Mouse (Mus musculus) bone marrow, adult 2 months (tissue): ENCODE results near the gene Arhgef5. TPM values are rescaled to one million over a fixed set of nuclear protein-coding genes. Genes with fewer than 3 reads are reported as not detected.
"Not testable (repeated sequence)": the region's sequence is repeated elsewhere in the genome, so short reads cannot be mapped to it uniquely, and the experiment has no call there.

Experiments
- H3K27ac ChIP-seq: fragments of 200-500 bp; 2 replicates; pipeline ENCODE4 v1.5.1; 2012; ENCODE audit warnings: low read depth, mild to moderate bottlenecking, control low read depth, inconsistent platforms, low read length; ENCODE audit not compliant: control insufficient read depth, poor library complexity, insufficient read depth
- H3K4me1 ChIP-seq: fragments of 200-500 bp; 2 replicates; pipeline ENCODE4 v1.6.1; 2011; ENCODE audit warnings: low read length; ENCODE audit not compliant: control insufficient read depth, insufficient read depth
- H3K4me3 ChIP-seq: fragments of 200-500 bp; replicated peaks from 2 replicates; pipeline ENCODE3; 2011; ENCODE audit warnings: mild to moderate bottlenecking, low read depth, low read length, control low read depth; ENCODE audit not compliant: control insufficient read depth
- CTCF ChIP-seq: fragments of 200-500 bp; IDR thresholded peaks from 2 replicates; pipeline ENCODE4 v1.5.1; 2011; ENCODE audit warnings: low read length, control low read depth; ENCODE audit not compliant: control insufficient read depth, insufficient read depth
- POLR2A ChIP-seq: fragments of 200-500 bp; IDR thresholded peaks from 2 replicates; pipeline ENCODE4 v1.6.1; 2011; ENCODE audit warnings: low read depth, mild to moderate bottlenecking, control low read depth, low read length, borderline replicate concordance; ENCODE audit not compliant: control insufficient read depth
- WGBS: fragments of 180-500 bp; shearing (Covaris S2); methylation state at CpG from one replicate; pipeline ENCODE4 v1.1.7; 2018; 5-methylcytosine and 5-hydroxymethylcytosine counted together
- polyA plus RNA-seq: library from polyadenylated mRNA; stranded (reverse); fragments of >200 nt; gene quantifications from 2 replicates; pipeline ENCODE4 v1.2.4, GENCODE M21; 2011; ENCODE audit warnings: low replicate concordance; ENCODE audit not compliant: missing spikeins, insufficient read depth, insufficient read length

Arhgef5 gene
- 2.0 and 2.5 TPM in 2 replicates for polyA plus RNA-seq

DNA sequence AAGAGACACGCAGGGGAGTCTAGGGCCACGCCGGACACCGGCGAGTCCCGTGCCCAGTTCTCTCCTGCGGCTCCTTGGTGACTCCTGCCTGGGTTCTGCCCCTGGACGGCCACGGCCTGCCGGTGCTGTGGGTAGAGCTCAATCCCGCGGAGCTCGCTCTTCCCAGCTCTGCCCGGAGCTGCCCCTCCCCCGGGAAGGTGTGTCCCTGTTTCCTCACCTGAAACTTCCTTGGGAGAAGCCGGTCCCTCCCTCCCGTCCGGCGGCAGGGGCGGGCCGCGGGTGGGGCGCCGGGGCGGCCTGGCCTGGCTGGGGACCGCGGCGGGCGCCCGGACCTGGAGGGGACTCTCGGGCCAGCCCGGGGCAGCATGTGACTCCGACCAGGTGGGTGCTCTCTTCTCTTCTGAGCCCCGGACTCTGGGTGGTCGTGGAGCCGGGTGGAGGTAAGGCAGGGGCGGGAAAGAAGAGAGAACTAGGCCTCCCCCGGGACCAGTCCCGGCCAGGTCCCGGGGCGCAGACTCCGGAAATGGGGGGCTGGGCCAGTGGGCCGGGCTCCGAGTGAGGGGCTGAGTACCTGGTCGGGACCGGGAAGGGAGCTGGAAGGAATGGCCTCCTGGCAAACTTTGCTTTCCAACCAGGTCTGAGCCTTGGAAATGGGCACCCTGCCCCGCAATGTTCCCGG is at the start of gene Arhgef5:
Gene Arhgef5, plus strand, starts transcription at position 220 of the 679 bp plus-strand sequence.
- Histone ChIP-seq H3K4me1 (no peaks in the 10 kb centered on the region), H3K27ac (no peak within 1 kb of the TSS; the same call in 1 of the 2 replicates), H3K4me3 (peak within 1 kb of the TSS; percentile 30)
- no peak for TF ChIP-seq POLR2A
- TF ChIP-seq CTCF, result no peak
- WGBS, result 1% methylated on average over 48 of the region's 48 CpGs

DNA sequence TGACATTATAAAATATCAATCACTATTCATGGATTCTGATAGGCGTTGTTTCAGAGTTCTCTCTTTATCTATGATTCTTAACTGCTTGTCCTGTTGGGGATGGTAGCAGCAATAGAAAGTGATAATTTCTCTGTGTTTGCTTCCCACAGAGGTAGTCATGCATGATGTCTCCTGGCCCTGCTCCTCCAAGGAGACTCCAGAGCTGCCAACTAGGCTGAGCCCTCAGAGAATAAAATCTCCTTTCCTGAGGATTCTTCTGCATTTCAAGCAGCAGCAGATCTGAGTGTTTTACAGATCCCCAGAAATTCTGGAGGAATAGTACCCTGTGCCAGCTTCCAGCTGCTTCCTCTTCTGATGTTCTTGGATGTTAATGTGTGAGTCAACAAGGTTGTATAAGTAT is 34.1 kb upstream of the Arhgef5 start, which contains the start of gene Olfr47:
Gene Olfr47, plus strand, starts transcription at position 275 of the 400 bp plus-strand sequence.
- H3K4me1 ChIP-seq, H3K4me3 ChIP-seq, H3K27ac ChIP-seq: not testable (repeated sequence)
- WGBS, result 64% methylated on average over 1 of the region's 1 CpGs

GRCm38 (mm10) chr6:43242061-43242460 is 23.3 kb upstream of the Arhgef5 start:
- TF ChIP-seq CTCF (no peak), POLR2A (no peak)
- H3K4me3 ChIP-seq, result no peak overlapping the region
- H3K27ac ChIP-seq, result no peak overlapping the region
- H3K4me1 ChIP-seq, result no peaks in the 10 kb centered on the region
- 10% methylated on average over 4 of the region's 4 CpGs for WGBS

DNA sequence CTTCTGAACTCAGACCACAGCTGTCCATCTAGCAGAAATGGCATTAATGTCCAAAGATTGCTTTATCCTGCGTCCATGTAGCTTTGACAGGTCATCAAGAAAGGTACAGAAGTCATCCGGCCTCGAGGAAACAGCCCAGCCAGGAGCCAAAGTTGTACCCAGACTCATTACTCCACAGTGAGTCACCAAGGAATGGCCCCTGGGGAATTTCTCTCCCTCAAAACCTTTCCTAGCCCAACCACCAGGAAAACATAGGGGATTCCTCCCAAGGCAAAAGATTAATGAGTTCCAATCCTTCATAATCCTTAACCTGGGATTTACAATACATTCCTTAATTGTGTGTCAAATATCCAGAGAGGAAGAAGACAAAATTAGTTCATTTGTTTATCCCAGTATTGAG is 18.0 kb upstream of the Arhgef5 start:
- WGBS, result 57% methylated on average over 3 of the region's 3 CpGs
- Histone ChIP-seq H3K4me1 (no peaks in the 10 kb centered on the region), H3K4me3 (no peak overlapping the region), H3K27ac (no peak overlapping the region)
- TF ChIP-seq CTCF (no peak), POLR2A (no peak)

DNA sequence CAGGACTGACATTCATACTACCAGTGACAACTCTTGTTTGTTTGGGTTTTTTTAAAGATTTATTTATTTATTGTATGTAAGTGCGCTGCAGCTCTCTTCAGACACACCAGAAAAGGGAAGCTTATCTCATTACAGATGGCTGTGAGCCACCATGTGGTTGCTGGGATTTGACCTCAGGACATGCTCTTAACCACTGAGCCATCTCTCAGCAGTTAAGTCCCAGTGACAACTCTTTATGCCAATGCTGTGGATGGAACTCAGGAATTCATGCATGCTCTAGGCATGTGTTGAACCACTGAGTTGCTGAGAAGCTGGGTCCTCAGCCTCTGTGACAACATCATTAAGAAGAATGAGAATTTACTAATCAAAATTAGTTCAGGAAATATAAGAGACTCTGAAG is 12.4 kb upstream of the Arhgef5 start:
- H3K4me1 ChIP-seq, result no peaks in the 10 kb centered on the region
- 24% methylated on average over 1 of the region's 1 CpGs for whole genome bisulfite sequencing
- H3K4me3 ChIP-seq, result no peak overlapping the region
- TF ChIP-seq POLR2A (no peak), CTCF (no peak)
- no peak overlapping the region for H3K27ac ChIP-seq

DNA sequence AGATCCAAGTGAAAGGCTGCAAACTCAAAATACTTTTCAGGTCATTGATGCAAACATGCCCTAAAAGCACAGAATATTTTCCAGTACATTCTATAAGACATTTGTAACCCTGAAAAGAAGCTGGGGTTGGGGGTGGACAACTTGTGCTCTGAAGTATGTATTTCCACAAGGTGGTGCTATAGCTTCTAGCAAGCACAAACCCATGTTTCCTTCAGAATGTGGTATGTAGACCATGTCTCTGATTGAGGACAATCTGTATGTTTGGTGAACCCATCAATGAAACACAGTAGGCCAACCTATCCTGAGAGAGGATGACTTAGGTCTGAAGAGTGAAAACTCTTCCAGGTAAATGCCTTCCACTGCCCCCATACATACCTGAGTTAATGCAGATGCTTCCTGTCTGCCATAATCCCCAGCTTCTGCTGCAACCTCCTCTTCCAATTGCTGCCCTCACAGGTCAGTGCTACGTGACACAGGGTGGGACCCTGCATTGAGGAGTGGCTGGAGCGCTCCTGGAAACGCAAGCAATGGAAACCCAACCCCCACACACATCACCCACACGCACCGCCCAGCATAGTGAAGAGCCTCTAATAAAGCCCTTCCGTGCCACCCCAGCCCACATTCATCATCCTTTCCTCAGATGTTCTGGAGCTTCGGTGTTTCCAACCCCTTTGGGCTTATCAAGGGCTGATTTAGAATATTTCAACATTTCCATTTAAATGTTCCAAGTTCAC is 11.0 kb upstream of the Arhgef5 start:
- no peak for TF ChIP-seq CTCF
- TF ChIP-seq POLR2A, result no peak
- WGBS, result 70% methylated on average over 7 of the region's 7 CpGs

DNA sequence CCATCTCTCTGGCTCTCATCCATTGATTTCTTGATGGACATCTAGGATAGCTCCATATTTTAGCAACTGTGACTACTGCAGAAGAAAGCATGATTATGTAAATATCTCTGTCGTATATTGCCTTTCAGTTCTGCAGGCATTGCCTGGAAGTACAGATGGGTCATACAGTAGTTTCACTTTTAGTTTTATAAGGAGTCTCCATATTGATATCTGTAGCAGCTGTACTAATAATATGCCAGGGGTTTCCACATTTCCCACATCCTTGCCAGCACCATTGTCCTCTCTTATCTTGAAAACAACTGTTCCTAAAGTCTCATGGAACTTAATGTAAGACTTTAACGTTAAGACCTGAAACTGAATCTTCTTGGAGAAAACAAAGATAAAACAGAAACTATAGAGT is 4.6 kb upstream of the Arhgef5 start:
- 7% methylated on average over 2 of the region's 2 CpGs for WGBS

More for the DNA sequence above, 11.0 kb upstream of the Arhgef5 start:
- H3K4me1 ChIP-seq, result no peaks in the 10 kb centered on the region
- H3K4me3 ChIP-seq, result no peak overlapping the region
- no peak overlapping the region for H3K27ac ChIP-seq

DNA sequence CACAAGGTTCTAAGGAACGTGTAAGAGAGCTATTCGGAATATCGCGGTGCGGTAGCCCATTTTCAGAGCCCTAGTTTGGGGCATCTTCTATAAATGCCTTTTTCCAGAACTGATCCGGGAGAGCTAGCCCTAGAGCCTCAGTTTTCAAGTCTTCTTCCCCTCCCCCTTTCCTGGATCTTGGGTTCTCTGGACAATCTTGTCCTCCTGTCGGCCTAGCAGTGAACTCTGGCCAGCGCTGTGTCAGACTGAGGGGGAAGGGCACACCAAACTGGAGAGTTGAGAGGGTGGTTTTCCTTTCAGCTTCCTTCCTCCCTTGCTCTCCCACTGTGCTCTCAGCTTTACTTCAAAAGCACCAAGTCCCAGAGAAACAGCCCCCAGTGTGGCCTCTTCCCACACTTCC is 974 bp downstream of the Arhgef5 start:
- WGBS, result 3% methylated on average over 8 of the region's 8 CpGs
- TF ChIP-seq POLR2A, result no peak
- no peak for TF ChIP-seq CTCF
- Histone ChIP-seq H3K4me3 (no peak overlapping the region), H3K4me1 (no peaks in the 10 kb centered on the region), H3K27ac (no peak overlapping the region)

More for the DNA sequence above, 4.6 kb upstream of the Arhgef5 start:
- no peak overlapping the region for H3K27ac ChIP-seq
- TF ChIP-seq POLR2A, result no peak
- no peak for TF ChIP-seq CTCF
- H3K4me3 ChIP-seq, result no peak overlapping the region
- H3K4me1 ChIP-seq, result no peaks in the 10 kb centered on the region
